In genomic region chr7:136780708-136781107, GRCm38 (mm10) we compare ENCODE assay signal across 23 mouse cellular contexts.
DNase-seq lines count a peak whose midpoint lies in the region; ATAC-seq and TF ChIP-seq lines count a peak whose summit lies in the region.
"Had no signal": no experiment of that assay in that cellular context is flagged by ENCODE, and none has a peak within 500 bp of the region (broad histone marks: within the 10 kb centered on the region; RNA-seq: fewer than 3 reads in every experiment).

No protein-coding gene starts in this region.

- no peak overlapping the region for H3K27ac ChIP-seq in embryonic facial prominence, embryonic 11.5 days (replicated peaks; ENCODE audit: low read depth, low read length)
- no peak overlapping the region for H3K27ac ChIP-seq in embryonic facial prominence, embryonic 10.5 days (replicated peaks)
- H3K27ac ChIP-seq in limb, embryonic 13.5 days, result peak overlapping the region; percentile 2; the same call in 1 of the 2 replicates
- H3K27ac ChIP-seq in limb, embryonic 10.5 days, result no peak overlapping the region
- H3K27ac ChIP-seq in embryonic facial prominence, embryonic 14.5 days (replicated peaks; ENCODE audit: low read depth, low read length), result no peak overlapping the region
- H3K27ac ChIP-seq in limb, embryonic 14.5 days (replicated peaks; ENCODE audit: low read depth, low read length), result no peak overlapping the region
- H3K27ac ChIP-seq in forebrain, embryonic 15.5 days (replicated peaks), result no peak overlapping the region

- H3K9me3 ChIP-seq in embryonic facial prominence, embryonic 11.5 days (replicated peaks; ENCODE audit: control insufficient read depth, low read length), result no peaks in the 10 kb centered on the region
- no peaks in the 10 kb centered on the region for H3K9me3 ChIP-seq in embryonic facial prominence, embryonic 10.5 days
- no peaks in the 10 kb centered on the region for H3K9me3 ChIP-seq in limb, embryonic 13.5 days
- no peaks in the 10 kb centered on the region for H3K9me3 ChIP-seq in limb, embryonic 10.5 days (replicated peaks)
- H3K9me3 ChIP-seq in embryonic facial prominence, embryonic 14.5 days (ENCODE audit: control insufficient read depth, low read length), result no peaks in the 10 kb centered on the region
- no peaks in the 10 kb centered on the region for H3K9me3 ChIP-seq in limb, embryonic 14.5 days (ENCODE audit: control insufficient read depth, low read length)
- H3K9me3 ChIP-seq in forebrain, embryonic 15.5 days, result no peaks in the 10 kb centered on the region

- no peak overlapping the region for H3K4me2 ChIP-seq in embryonic facial prominence, embryonic 11.5 days (ENCODE audit: low read depth, low read length)
- peak overlapping the region; percentile 25 for H3K4me2 ChIP-seq in limb, embryonic 13.5 days (replicated peaks)
- H3K4me2 ChIP-seq in embryonic facial prominence, embryonic 14.5 days (ENCODE audit: low read depth, low read length), result 0 out of 2 replicates have a peak overlapping the region, but pooled peaks have one; percentile 8
- no peak overlapping the region for H3K4me2 ChIP-seq in limb, embryonic 14.5 days (replicated peaks; ENCODE audit: low read depth, low read length, severe bottlenecking)
- no peak overlapping the region for H3K4me2 ChIP-seq in forebrain, embryonic 15.5 days (replicated peaks)

- no peak overlapping the region for H3K9ac ChIP-seq in embryonic facial prominence, embryonic 11.5 days (replicated peaks; ENCODE audit: low read length)
- no peak overlapping the region for H3K9ac ChIP-seq in limb, embryonic 13.5 days
- no peak overlapping the region for H3K9ac ChIP-seq in embryonic facial prominence, embryonic 14.5 days (ENCODE audit: low read depth, low read length)
- no peak overlapping the region for H3K9ac ChIP-seq in limb, embryonic 14.5 days (ENCODE audit: low read depth, low read length, severe bottlenecking)
- no peak overlapping the region for H3K9ac ChIP-seq in forebrain, embryonic 15.5 days (replicated peaks)
- H3K9ac ChIP-seq: forebrain, postnatal 0 days had no signal

- no peaks in the 10 kb centered on the region for H3K4me1 ChIP-seq in embryonic facial prominence, embryonic 11.5 days (ENCODE audit: control insufficient read depth, insufficient read depth, low read length)
- H3K4me1 ChIP-seq in embryonic facial prominence, embryonic 10.5 days, result no peaks in the 10 kb centered on the region
- peaks cover 16% of the 10 kb centered on the region for H3K4me1 ChIP-seq in limb, embryonic 13.5 days
- peaks cover 8% of the 10 kb centered on the region; the same call in 1 of the 2 replicates for H3K4me1 ChIP-seq in limb, embryonic 10.5 days
- H3K4me1 ChIP-seq in embryonic facial prominence, embryonic 14.5 days (ENCODE audit: control insufficient read depth, insufficient read depth, low read length), result no peaks in the 10 kb centered on the region
- H3K4me1 ChIP-seq in limb, embryonic 14.5 days (ENCODE audit: control insufficient read depth, insufficient read depth, low read length), result peaks cover 16% of the 10 kb centered on the region
- 0 out of 2 replicates have a peak, but pooled peaks cover 8% of the 10 kb centered on the region for H3K4me1 ChIP-seq in forebrain, embryonic 15.5 days

- H3K27me3 ChIP-seq in embryonic facial prominence, embryonic 11.5 days (ENCODE audit: control insufficient read depth, insufficient read depth, low read length), result no peaks in the 10 kb centered on the region
- no peaks in the 10 kb centered on the region for H3K27me3 ChIP-seq in embryonic facial prominence, embryonic 10.5 days (replicated peaks; ENCODE audit: low read depth, poor library complexity, severe bottlenecking)
- H3K27me3 ChIP-seq in limb, embryonic 13.5 days, result no peaks in the 10 kb centered on the region
- H3K27me3 ChIP-seq in limb, embryonic 10.5 days (ENCODE audit: low read depth, poor library complexity, severe bottlenecking), result peaks cover 23% of the 10 kb centered on the region; the same call in 1 of the 2 replicates
- H3K27me3 ChIP-seq in embryonic facial prominence, embryonic 14.5 days (replicated peaks; ENCODE audit: control insufficient read depth, insufficient read depth, low read length), result no peaks in the 10 kb centered on the region
- 0 out of 2 replicates have a peak, but pooled peaks cover 5% of the 10 kb centered on the region for H3K27me3 ChIP-seq in limb, embryonic 14.5 days (ENCODE audit: control insufficient read depth, insufficient read depth, low read length)
- H3K27me3 ChIP-seq in forebrain, embryonic 15.5 days, result no peaks in the 10 kb centered on the region
- H3K27me3 ChIP-seq: Patski had no signal

- H3K4me3 ChIP-seq in embryonic facial prominence, embryonic 11.5 days (ENCODE audit: low read depth, low read length), result no peak overlapping the region
- no peak overlapping the region for H3K4me3 ChIP-seq in embryonic facial prominence, embryonic 10.5 days
- H3K4me3 ChIP-seq in limb, embryonic 13.5 days, result no peak overlapping the region
- no peak overlapping the region for H3K4me3 ChIP-seq in limb, embryonic 10.5 days
- H3K4me3 ChIP-seq in embryonic facial prominence, embryonic 14.5 days (ENCODE audit: low read depth, low read length), result no peak overlapping the region
- H3K4me3 ChIP-seq in limb, embryonic 14.5 days (replicated peaks; ENCODE audit: low read length), result no peak overlapping the region
- H3K4me3 ChIP-seq in forebrain, embryonic 15.5 days, result no peak overlapping the region

- no peaks in the 10 kb centered on the region for H3K36me3 ChIP-seq in embryonic facial prominence, embryonic 11.5 days (replicated peaks; ENCODE audit: control insufficient read depth, insufficient read depth, low read depth, low read length)
- no peaks in the 10 kb centered on the region for H3K36me3 ChIP-seq in embryonic facial prominence, embryonic 10.5 days (replicated peaks)
- H3K36me3 ChIP-seq in limb, embryonic 13.5 days, result no peaks in the 10 kb centered on the region
- H3K36me3 ChIP-seq in limb, embryonic 10.5 days, result no peaks in the 10 kb centered on the region
- no peaks in the 10 kb centered on the region for H3K36me3 ChIP-seq in embryonic facial prominence, embryonic 14.5 days (ENCODE audit: control insufficient read depth, insufficient read depth, low read length)
- H3K36me3 ChIP-seq in limb, embryonic 14.5 days (ENCODE audit: control insufficient read depth, insufficient read depth, low read length), result no peaks in the 10 kb centered on the region
- H3K36me3 ChIP-seq in forebrain, embryonic 15.5 days, result no peaks in the 10 kb centered on the region
- H3K36me3 ChIP-seq: G1E had no signal

- no peak for TF ChIP-seq POLR2A in limb, embryonic 14.5 days (IDR thresholded peaks at IDR 0.05; ENCODE audit: borderline replicate concordance, extremely low read depth, insufficient read depth, insufficient read length)

- no peak for ATAC-seq in embryonic facial prominence, embryonic 11.5 days (replicated peaks; ENCODE audit: insufficient number of reproducible peaks, low FRiP score, low TSS enrichment, low read depth)
- ATAC-seq in limb, embryonic 13.5 days (ENCODE audit: low FRiP score, low read depth), result peak; percentile 64; the same call in 1 of the 2 replicates
- ATAC-seq in embryonic facial prominence, embryonic 14.5 days (ENCODE audit: low read depth), result no peak
- peak; percentile 78; the same call in 1 of the 2 replicates for ATAC-seq in limb, embryonic 14.5 days (ENCODE audit: low FRiP score, low read depth)
- ATAC-seq in forebrain, embryonic 15.5 days (replicated peaks), result no peak
- ATAC-seq: activated CD4-positive, CD25-positive, alpha-beta regulatory T cell, adult 4 months; CD4-positive, CD25-positive, alpha-beta regulatory T cell, adult 4 months; forebrain, embryonic 14.5 days; forebrain, postnatal 0 days; Patski had no signal

- DNase-seq in embryonic facial prominence, embryonic 11.5 days (ENCODE audit: low spot score), result peak; percentile 4
- no peak for DNase-seq in embryonic facial prominence, embryonic 10.5 days (ENCODE audit: low spot score)
- DNase-seq in limb, embryonic 10.5 days (ENCODE audit: low spot score), result no peak
- DNase-seq in embryonic facial prominence, embryonic 14.5 days (ENCODE audit: low spot score), result peak; percentile 87
- DNase-seq in limb, embryonic 14.5 days (ENCODE audit: low spot score), result peak; percentile 47
- no peak for DNase-seq in spleen, postnatal 4 days (ENCODE audit: low spot score in 2 of 2)
- DNase-seq: adrenal gland, adult 8-10 months; adrenal gland, postnatal 14 days; adrenal gland, postnatal 36 days; B cell, adult 2 months; cerebellum, adult 11-12 months; cerebellum, adult 2 months; cerebellum, adult 9-10 months; cerebellum, postnatal 10 days; cerebellum, postnatal 25 days; forebrain, postnatal 0 days had no signal

- 73% methylated on average over 11 of the region's 11 CpGs for WGBS in embryonic facial prominence, embryonic 11.5 days
- 93% methylated on average over 11 of the region's 11 CpGs for WGBS in embryonic facial prominence, embryonic 10.5 days
- WGBS in limb, embryonic 13.5 days, result 35% methylated on average over 11 of the region's 11 CpGs
- WGBS in limb, embryonic 10.5 days, result 92% methylated on average over 11 of the region's 11 CpGs
- WGBS in embryonic facial prominence, embryonic 14.5 days, result 45% methylated on average over 11 of the region's 11 CpGs
- WGBS in limb, embryonic 14.5 days, result 25% methylated on average over 11 of the region's 11 CpGs
- 79% methylated on average over 11 of the region's 11 CpGs for WGBS in forebrain, embryonic 15.5 days

Comparison
In these comparisons a context has a peak if more than half of its experiments do, and no peak if none do; other contexts are left out.
1. DNase-seq: peak in embryonic facial prominence, embryonic 11.5 days (single experiment), embryonic facial prominence, embryonic 14.5 days (single experiment) and limb, embryonic 14.5 days (single experiment); none in embryonic facial prominence, embryonic 10.5 days (single experiment), limb, embryonic 10.5 days (single experiment) and spleen, postnatal 4 days (0 of 2).
2. H3K4me2 ChIP-seq: peak in limb, embryonic 13.5 days (single experiment) and embryonic facial prominence, embryonic 14.5 days (single experiment); none in embryonic facial prominence, embryonic 11.5 days (single experiment), limb, embryonic 14.5 days (single experiment) and forebrain, embryonic 15.5 days (single experiment).
3. ATAC-seq: peak in limb, embryonic 13.5 days (single experiment) and limb, embryonic 14.5 days (single experiment); none in embryonic facial prominence, embryonic 11.5 days (single experiment), embryonic facial prominence, embryonic 14.5 days (single experiment) and forebrain, embryonic 15.5 days (single experiment).